Mouse (Mus musculus) erythroid progenitor cell, adult 5-6 weeks (primary cell): Measurements from ENCODE around the gene Spats2l. TPM values are rescaled to one million over a fixed set of nuclear protein-coding genes. Genes with fewer than 3 reads are reported as not detected.

ENCODE experiments used
- ATAC-seq: replicated peaks from 2 replicates; pipeline ENCODE4 v1.8.0; 2016; ENCODE audit warnings: moderate number of reproducible peaks, mild to moderate bottlenecking, moderate TSS enrichment, inconsistent platforms; ENCODE audit not compliant: poor library complexity, low FRiP score, severe bottlenecking
- total RNA-seq, 2 experiments: library from RNA; stranded (forward) in 1 of 2; stranded (reverse) in 1 of 2; fragments of 150-400 nt in 1 of 2; fragments of 186-747, 209-891 nt in 1 of 2; gene quantifications; 2 replicates each; pipeline versions ENCODE4 v1.2.3 to v1.2.4; 2015 to 2017; ENCODE audit warnings: low replicate concordance in 2 of 2

The Spats2l gene
- total RNA-seq, 2 experiments from 2014 or later, result not detected

- no peak for ATAC-seq
Observed at GRCm38 (mm10) chr1:57952509-57952908, 178.5 kb downstream of the Spats2l start.

GRCm38 (mm10) chr1:57953586-57954375 lies 179.8 kb downstream of the Spats2l start:
- ATAC-seq, result no peak

- ATAC-seq, result no peak
Observed at GRCm38 (mm10) chr1:57954376-57954765, 180.4 kb downstream of the Spats2l start.

- no peak for ATAC-seq
Observed at GRCm38 (mm10) chr1:57955774-57956173, 181.8 kb downstream of the Spats2l start.

GRCm38 (mm10) chr1:57969327-57970271 lies 195.6 kb downstream of the Spats2l start:
- peak; percentile 99 for ATAC-seq

- no peak for ATAC-seq
Observed at GRCm38 (mm10) chr1:57971588-57971987, 197.6 kb downstream of the Spats2l start.

GRCm38 (mm10) chr1:57976860-57977259 lies 202.9 kb downstream of the Spats2l start:
- no peak for ATAC-seq

GRCm38 (mm10) chr1:57989052-57989600 lies 215.2 kb downstream of the Spats2l start:
- no peak for ATAC-seq

- no peak for ATAC-seq
Observed at GRCm38 (mm10) chr1:57991277-57991676, 217.3 kb downstream of the Spats2l start.

- ATAC-seq, result peak; percentile 99
Observed at GRCm38 (mm10) chr1:57995432-57996132, 221.6 kb downstream of the Spats2l start, which contains the start of gene Sgo2a. Gene Sgo2a (plus strand): TSS chr1:57995971.

GRCm38 (mm10) chr1:57996133-57996615 lies 222.2 kb downstream of the Spats2l start:
- peak; percentile 80 for ATAC-seq

Other genes with a start within 250 kb of the Spats2l start
- gene Sgo2a, start 221.8 kb downstream of the Spats2l start, total RNA-seq (2015; ENCODE audit: low replicate concordance), result 72.1 and 89.7 TPM in 2 replicates
- 94.0 and 109 TPM in 2 replicates for gene Sgo2a, start 221.8 kb downstream of the Spats2l start, total RNA-seq (2017; ENCODE audit: low replicate concordance)
- gene Kctd18, start 244.8 kb downstream of the Spats2l start, total RNA-seq (2015; ENCODE audit: low replicate concordance), result 7.6 TPM in 1 of 2 replicates, not detected in the other
- 1.4 and 11.9 TPM in 2 replicates for gene Kctd18, start 244.8 kb downstream of the Spats2l start, total RNA-seq (2017; ENCODE audit: low replicate concordance)